Mouse (Mus musculus): ENCODE measurements around the gene Ephx3. TPM values are rescaled to one million over a fixed set of nuclear protein-coding genes. Genes with fewer than 3 reads are reported as not detected.

The Ephx3 gene
- polyA plus RNA-seq, 1 experiment from 2014 or later = 0.29 TPM

DNA sequence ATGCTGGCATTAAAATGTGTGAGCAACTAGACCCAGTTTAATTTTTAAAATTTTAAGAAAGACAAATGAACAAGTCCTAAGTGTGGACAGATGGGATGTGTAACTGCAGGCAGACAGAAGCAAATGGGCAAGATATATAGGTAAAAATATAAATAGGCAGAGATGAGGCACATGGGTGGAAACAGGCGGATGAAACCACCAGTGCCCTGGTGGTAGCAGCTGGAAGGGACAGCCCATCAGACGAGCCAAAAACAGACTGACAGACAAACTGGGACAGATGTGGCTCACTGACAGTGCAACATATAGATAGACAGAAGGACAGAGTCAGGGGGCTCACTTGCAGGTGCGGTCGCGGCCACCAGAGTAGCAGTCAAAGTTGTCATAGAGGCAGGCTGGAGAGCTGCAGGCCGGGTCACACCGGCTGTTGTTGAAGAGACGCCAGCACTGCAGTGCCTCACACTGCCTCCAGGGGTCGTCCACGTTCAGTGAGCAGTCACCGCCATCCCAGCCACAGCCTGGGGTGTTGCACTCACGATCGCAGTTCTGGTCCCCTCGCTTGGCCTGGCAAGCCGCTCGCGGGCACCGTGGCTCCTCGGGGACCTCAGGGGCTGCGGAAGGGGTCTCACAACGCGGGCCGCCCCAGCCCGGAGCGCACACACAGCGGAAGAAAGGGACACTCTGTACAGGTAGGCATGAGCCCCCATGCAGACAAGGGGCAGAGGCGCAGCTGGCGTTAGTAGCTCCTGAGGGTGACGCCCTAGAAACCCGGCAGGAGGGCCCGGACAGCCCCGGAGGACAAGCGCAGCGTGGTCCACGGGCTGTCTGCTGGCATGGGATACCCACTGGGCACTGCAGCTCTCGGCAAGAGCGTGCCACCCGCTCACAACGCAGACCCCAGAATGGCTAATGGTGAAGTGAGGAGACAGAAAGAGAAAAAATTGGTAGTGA, 46.2 kb downstream of the Ephx3 start:
- H3K4me3 ChIP-seq (ENCODE audit: low read length) = peak overlapping the region; percentile 41
- ATAC-seq = peak; percentile 70
- peaks cover 6% of the 10 kb centered on the region; the same call in 1 of the 2 replicates for H3K4me1 ChIP-seq (ENCODE audit: control insufficient read depth, insufficient read depth, low read depth, low read length)
- H3K27me3 ChIP-seq (replicated peaks; ENCODE audit: control insufficient read depth, insufficient read depth, low read length) = no peaks in the 10 kb centered on the region
- H3K9ac ChIP-seq (ENCODE audit: low read depth, low read length) = peak overlapping the region; percentile 63
- no peaks in the 10 kb centered on the region for H3K9me3 ChIP-seq (ENCODE audit: control insufficient read depth, low read length)
- no peak overlapping the region for H3K27ac ChIP-seq (ENCODE audit: low read depth, low read length)
- WGBS = 19% methylated on average over 39 of the region's 39 CpGs
- H3K36me3 ChIP-seq (ENCODE audit: control insufficient read depth, insufficient read depth, low read length) = 0 out of 2 replicates have a peak, but pooled peaks cover 2% of the 10 kb centered on the region
- H3K4me2 ChIP-seq (ENCODE audit: low read length) = peak overlapping the region; percentile 62

DNA sequence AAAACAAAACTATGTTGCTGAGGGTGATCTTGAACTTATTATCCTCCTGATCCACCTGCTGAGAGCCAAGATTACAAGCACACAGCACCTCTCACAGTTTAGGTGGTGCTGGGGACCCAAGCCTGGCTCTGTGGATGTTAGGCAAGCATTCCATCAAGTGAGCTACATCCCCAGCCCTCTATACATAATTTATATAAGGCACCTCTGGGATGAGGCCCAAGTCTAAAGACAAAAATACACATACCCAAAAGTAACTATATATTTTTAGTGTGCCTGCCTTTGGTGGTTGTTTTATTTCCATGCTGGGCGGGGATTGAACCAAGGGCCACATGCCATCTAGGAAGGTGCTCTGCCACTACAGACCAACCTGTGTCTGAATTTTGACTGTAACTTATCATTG, 47.1 kb downstream of the Ephx3 start:
- no peak overlapping the region for H3K4me2 ChIP-seq (ENCODE audit: low read length)
- ATAC-seq = no peak
- no peak overlapping the region for H3K4me3 ChIP-seq (ENCODE audit: low read length)
- no peaks in the 10 kb centered on the region for H3K27me3 ChIP-seq (replicated peaks; ENCODE audit: control insufficient read depth, insufficient read depth, low read length)
- H3K36me3 ChIP-seq (ENCODE audit: control insufficient read depth, insufficient read depth, low read length) = 0 out of 2 replicates have a peak, but pooled peaks cover 2% of the 10 kb centered on the region
- no peak overlapping the region for H3K9ac ChIP-seq (ENCODE audit: low read depth, low read length)
- H3K9me3 ChIP-seq (ENCODE audit: control insufficient read depth, low read length) = no peaks in the 10 kb centered on the region
- peaks cover 6% of the 10 kb centered on the region; the same call in 1 of the 2 replicates for H3K4me1 ChIP-seq (ENCODE audit: control insufficient read depth, insufficient read depth, low read depth, low read length)
- H3K27ac ChIP-seq (ENCODE audit: low read depth, low read length) = no peak overlapping the region
- WGBS = 100% methylated on average over 1 of the region's 1 CpGs

Other genes starting within 250 kb of the Ephx3 start
- 33.4 and 34.4 TPM in 2 replicates for gene Rrp1b, start 153.4 kb downstream of the Ephx3 start, polyA plus RNA-seq (2015; fragmentation: Nextera tagmentation; extraction: Ambion mirVana)
- 0.30 and 1.1 TPM in 2 replicates for gene Hsf2bp, start 153.2 kb downstream of the Ephx3 start, polyA plus RNA-seq (2015; fragmentation: Nextera tagmentation; extraction: Ambion mirVana)
- 7.2 and 8.6 TPM in 2 replicates for gene Notch3, start 22.7 kb downstream of the Ephx3 start, polyA plus RNA-seq (2015; fragmentation: Nextera tagmentation; extraction: Ambion mirVana)
- 72.9 and 92.7 TPM in 2 replicates for gene Brd4, start 95.2 kb upstream of the Ephx3 start, polyA plus RNA-seq (2015; fragmentation: Nextera tagmentation; extraction: Ambion mirVana)
- 84.7 and 99.9 TPM in 2 replicates for gene Akap8, start 131.7 kb upstream of the Ephx3 start, polyA plus RNA-seq (2015; fragmentation: Nextera tagmentation; extraction: Ambion mirVana)
- gene Akap8l, start 161.1 kb upstream of the Ephx3 start, polyA plus RNA-seq (2015; fragmentation: Nextera tagmentation; extraction: Ambion mirVana) = 145 and 153 TPM in 2 replicates
- gene Wiz, start 199.9 kb upstream of the Ephx3 start, polyA plus RNA-seq (2015; fragmentation: Nextera tagmentation; extraction: Ambion mirVana) = 28.5 and 37.3 TPM in 2 replicates
- 0.98 and 1.0 TPM in 2 replicates for gene Rasal3, start 214.0 kb upstream of the Ephx3 start, polyA plus RNA-seq (2015; fragmentation: Nextera tagmentation; extraction: Ambion mirVana)
- gene Pglyrp2, start 234.6 kb upstream of the Ephx3 start, polyA plus RNA-seq (2015; fragmentation: Nextera tagmentation; extraction: Ambion mirVana) = not detected in 2 replicates